Mouse (Mus musculus) thymus, adult 18-20 months (tissue): Measurements from ENCODE around the gene Plekha6.

Source experiments
- DNase-seq, 2 experiments: peaks; one replicate each; pipeline ENCODE4 v3.0.0; 2022; ENCODE audit warnings: mixed read lengths in 2 of 2

Gene Plekha6

GRCm38 (mm10) chr1:133183141-133183925 is 19.3 kb downstream of the Plekha6 start:
- DNase-seq = no peak

GRCm38 (mm10) chr1:133187948-133188680 is 24.1 kb downstream of the Plekha6 start:
- DNase-seq = no peak

- no peak for DNase-seq
Observed at GRCm38 (mm10) chr1:133188719-133189118, 24.7 kb downstream of the Plekha6 start.

- DNase-seq = no peak
Observed at GRCm38 (mm10) chr1:133189471-133189870, 25.5 kb downstream of the Plekha6 start.

- DNase-seq = peak in 1 of 2 experiments; percentile 19
Observed at GRCm38 (mm10) chr1:133190550-133190949, 26.5 kb downstream of the Plekha6 start.

GRCm38 (mm10) chr1:133196181-133196580 is 32.2 kb downstream of the Plekha6 start:
- no peak for DNase-seq

GRCm38 (mm10) chr1:133197266-133197665 is 33.3 kb downstream of the Plekha6 start:
- no peak for DNase-seq

- no peak for DNase-seq
Observed at GRCm38 (mm10) chr1:133199706-133200105, 35.7 kb downstream of the Plekha6 start.

GRCm38 (mm10) chr1:133201499-133201898 is 37.5 kb downstream of the Plekha6 start:
- no peak for DNase-seq

GRCm38 (mm10) chr1:133203701-133204100 is 39.7 kb downstream of the Plekha6 start:
- no peak for DNase-seq

- no peak for DNase-seq
Observed at GRCm38 (mm10) chr1:133204341-133204849, 40.4 kb downstream of the Plekha6 start.

- no peak for DNase-seq
Observed at GRCm38 (mm10) chr1:133204985-133205384, 41.0 kb downstream of the Plekha6 start.

GRCm38 (mm10) chr1:133208086-133208815 is 44.2 kb downstream of the Plekha6 start:
- no peak for DNase-seq

GRCm38 (mm10) chr1:133209036-133209435 is 45.0 kb downstream of the Plekha6 start:
- DNase-seq = no peak

GRCm38 (mm10) chr1:133209482-133209881 is 45.5 kb downstream of the Plekha6 start:
- no peak for DNase-seq

- DNase-seq = no peak
Observed at GRCm38 (mm10) chr1:133209901-133210516, 46.0 kb downstream of the Plekha6 start.

- DNase-seq = no peak
Observed at GRCm38 (mm10) chr1:133210766-133211165, 46.8 kb downstream of the Plekha6 start.

- DNase-seq = no peak
Observed at GRCm38 (mm10) chr1:133212273-133212672, 48.3 kb downstream of the Plekha6 start.

- no peak for DNase-seq
Observed at GRCm38 (mm10) chr1:133213098-133213497, 49.1 kb downstream of the Plekha6 start.

GRCm38 (mm10) chr1:133213901-133214300 is 49.9 kb downstream of the Plekha6 start:
- no peak for DNase-seq

GRCm38 (mm10) chr1:133214672-133215359 is 50.8 kb downstream of the Plekha6 start:
- DNase-seq = no peak

- no peak for DNase-seq
Observed at GRCm38 (mm10) chr1:133215360-133215700, 51.3 kb downstream of the Plekha6 start.
